In genomic region chr4:44495836-44496235, GRCm38 (mm10) we compare ENCODE assay signal across 20 mouse cellular contexts.
A peak's percentile ranks its signal among the peaks of the same experiment; 100 is the strongest.
DNase-seq lines count a peak whose midpoint lies in the region; ATAC-seq and TF ChIP-seq lines count a peak whose summit lies in the region.
"Had no signal": no experiment of that assay in that cellular context is flagged by ENCODE, and none has a peak within 500 bp of the region (broad histone marks: within the 10 kb centered on the region; RNA-seq: fewer than 3 reads in every experiment).

No protein-coding gene starts in this region.

- intact Hi-C loops in gastrocnemius, postnatal 36 days (cut with DNase I) = no loop called here

- no peak overlapping the region for H3K4me3 ChIP-seq in limb, embryonic 14.5 days (replicated peaks; ENCODE audit: low read length)
- H3K4me3 ChIP-seq in limb, embryonic 10.5 days = no peak overlapping the region
- no peak overlapping the region for H3K4me3 ChIP-seq in lung, embryonic 14.5 days (ENCODE audit: low read depth, low read length)
- H3K4me3 ChIP-seq in layer of hippocampus, adult 2 months = no peak overlapping the region
- H3K4me3 ChIP-seq in forebrain, embryonic 16.5 days (replicated peaks; ENCODE audit: low read length) = no peak overlapping the region
- H3K4me3 ChIP-seq: embryonic facial prominence, embryonic 12.5 days; gastrocnemius, adult 2 months; heart, embryonic 13.5 days; limb, embryonic 12.5 days; liver, embryonic 15.5 days; megakaryocyte, embryonic 14.5 days; neural tube, embryonic 13.5 days had no signal

- H3K4me1 ChIP-seq in limb, embryonic 14.5 days (ENCODE audit: control insufficient read depth, insufficient read depth, low read length) = no peaks in the 10 kb centered on the region
- H3K4me1 ChIP-seq in limb, embryonic 10.5 days = 0 out of 2 replicates have a peak, but pooled peaks cover 2% of the 10 kb centered on the region
- no peaks in the 10 kb centered on the region for H3K4me1 ChIP-seq in lung, embryonic 14.5 days (ENCODE audit: insufficient read depth)
- no peaks in the 10 kb centered on the region for H3K4me1 ChIP-seq in forebrain, embryonic 16.5 days (replicated peaks; ENCODE audit: control insufficient read depth, insufficient read depth, low read length)
- H3K4me1 ChIP-seq: embryonic facial prominence, embryonic 12.5 days; heart, embryonic 13.5 days; limb, embryonic 12.5 days; liver, embryonic 15.5 days; megakaryocyte, embryonic 14.5 days had no signal

- WGBS in limb, embryonic 14.5 days = 61% methylated on average over 2 of the region's 2 CpGs
- 86% methylated on average over 2 of the region's 2 CpGs for WGBS in limb, embryonic 10.5 days
- WGBS in lung, embryonic 14.5 days = 61% methylated on average over 2 of the region's 2 CpGs
- WGBS in forebrain, embryonic 16.5 days = 66% methylated on average over 2 of the region's 2 CpGs

- no peaks in the 10 kb centered on the region for H3K9me3 ChIP-seq in limb, embryonic 14.5 days (ENCODE audit: control insufficient read depth, low read length)
- H3K9me3 ChIP-seq in limb, embryonic 10.5 days (replicated peaks) = no peaks in the 10 kb centered on the region
- no peaks in the 10 kb centered on the region for H3K9me3 ChIP-seq in lung, embryonic 14.5 days (ENCODE audit: low read depth, low read length)
- H3K9me3 ChIP-seq in forebrain, embryonic 16.5 days (ENCODE audit: control insufficient read depth, low read length) = no peaks in the 10 kb centered on the region
- H3K9me3 ChIP-seq: embryonic facial prominence, embryonic 12.5 days; heart, embryonic 13.5 days; limb, embryonic 12.5 days; liver, embryonic 15.5 days; neural tube, embryonic 13.5 days had no signal

- no peak overlapping the region for H3K27ac ChIP-seq in limb, embryonic 14.5 days (replicated peaks; ENCODE audit: low read depth, low read length)
- no peak overlapping the region for H3K27ac ChIP-seq in limb, embryonic 10.5 days
- no peak overlapping the region for H3K27ac ChIP-seq in lung, embryonic 14.5 days (ENCODE audit: low read depth)
- no peak overlapping the region for H3K27ac ChIP-seq in layer of hippocampus, adult 2 months
- H3K27ac ChIP-seq in forebrain, embryonic 16.5 days (ENCODE audit: low read length) = no peak overlapping the region
- H3K27ac ChIP-seq: embryonic facial prominence, embryonic 12.5 days; gastrocnemius, adult 2 months; heart, embryonic 13.5 days; hindbrain, embryonic 14.5 days; limb, embryonic 12.5 days; liver, embryonic 15.5 days; neural tube, embryonic 13.5 days had no signal

- no peak overlapping the region for H3K9ac ChIP-seq in limb, embryonic 14.5 days (ENCODE audit: low read depth, low read length, severe bottlenecking)
- no peak overlapping the region for H3K9ac ChIP-seq in lung, embryonic 14.5 days
- no peak overlapping the region for H3K9ac ChIP-seq in forebrain, embryonic 16.5 days (replicated peaks; ENCODE audit: low read depth, low read length)
- H3K9ac ChIP-seq: embryonic facial prominence, embryonic 12.5 days; heart, embryonic 13.5 days; hindbrain, embryonic 14.5 days; limb, embryonic 12.5 days; liver, embryonic 15.5 days; neural tube, embryonic 13.5 days had no signal

- ATAC-seq in limb, embryonic 14.5 days (ENCODE audit: low FRiP score, low read depth) = no peak
- ATAC-seq in lung, embryonic 14.5 days (ENCODE audit: insufficient read depth) = no peak; the same call in 1 of the 2 replicates
- no peak for ATAC-seq in forebrain, embryonic 16.5 days

- TF ChIP-seq POLR2A in limb, embryonic 14.5 days (IDR thresholded peaks at IDR 0.05; ENCODE audit: borderline replicate concordance, extremely low read depth, insufficient read depth, insufficient read length) = no peak

- DNase-seq in gastrocnemius, adult 18-20 months (ENCODE audit: low spot score) = peak; percentile 5
- DNase-seq in gastrocnemius, postnatal 36 days = no peak
- DNase-seq in limb, embryonic 14.5 days (ENCODE audit: low spot score) = peak; percentile 19
- no peak for DNase-seq in limb, embryonic 10.5 days (ENCODE audit: low spot score)
- peak; percentile 46 for DNase-seq in lung, embryonic 14.5 days
- peak; percentile 43 for DNase-seq in lung, postnatal 36 days
- DNase-seq in layer of hippocampus, adult 2 months (ENCODE audit: low spot score in 2 of 2) = no peak
- DNase-seq: B cell, adult 2 months; cerebellum, adult 8-10 months; gastrocnemius, adult 2 months; midbrain, embryonic 14.5 days; thymus, postnatal 14 days had no signal

- no peaks in the 10 kb centered on the region for H3K27me3 ChIP-seq in limb, embryonic 14.5 days (ENCODE audit: control insufficient read depth, insufficient read depth, low read length)
- no peaks in the 10 kb centered on the region for H3K27me3 ChIP-seq in limb, embryonic 10.5 days (ENCODE audit: low read depth, poor library complexity, severe bottlenecking)
- no peaks in the 10 kb centered on the region for H3K27me3 ChIP-seq in lung, embryonic 14.5 days (ENCODE audit: insufficient read depth, low read length)
- peaks cover 11% of the 10 kb centered on the region for H3K27me3 ChIP-seq in forebrain, embryonic 16.5 days (replicated peaks; ENCODE audit: control insufficient read depth, insufficient read depth, low read length)
- H3K27me3 ChIP-seq: embryonic facial prominence, embryonic 12.5 days; limb, embryonic 12.5 days; liver, embryonic 15.5 days; megakaryocyte, embryonic 14.5 days had no signal

- H3K36me3 ChIP-seq in limb, embryonic 14.5 days (ENCODE audit: control insufficient read depth, insufficient read depth, low read length) = no peaks in the 10 kb centered on the region
- H3K36me3 ChIP-seq in limb, embryonic 10.5 days = no peaks in the 10 kb centered on the region
- H3K36me3 ChIP-seq in lung, embryonic 14.5 days (ENCODE audit: insufficient read depth) = no peaks in the 10 kb centered on the region
- H3K36me3 ChIP-seq in forebrain, embryonic 16.5 days (ENCODE audit: control insufficient read depth, insufficient read depth) = no peaks in the 10 kb centered on the region
- H3K36me3 ChIP-seq: embryonic facial prominence, embryonic 12.5 days; heart, embryonic 13.5 days; limb, embryonic 12.5 days; liver, embryonic 15.5 days; neural tube, embryonic 13.5 days had no signal

- no peak overlapping the region for H3K4me2 ChIP-seq in limb, embryonic 14.5 days (replicated peaks; ENCODE audit: low read depth, low read length, severe bottlenecking)
- H3K4me2 ChIP-seq in lung, embryonic 14.5 days = no peak overlapping the region
- no peak overlapping the region for H3K4me2 ChIP-seq in forebrain, embryonic 16.5 days (ENCODE audit: low read length)
- H3K4me2 ChIP-seq: embryonic facial prominence, embryonic 12.5 days; heart, embryonic 13.5 days; hindbrain, embryonic 14.5 days; limb, embryonic 12.5 days; liver, embryonic 15.5 days; neural tube, embryonic 13.5 days had no signal

- no peak for TF ChIP-seq CTCF in lung, embryonic 14.5 days (IDR thresholded peaks at IDR 0.05; ENCODE audit: low read depth)
- TF ChIP-seq CTCF in layer of hippocampus, adult 2 months (conservative IDR thresholded peaks at IDR 0.05) = no peak

Comparison
In these comparisons a context has a peak if more than half of its experiments do, and no peak if none do; other contexts are left out.
1. DNase-seq: peak in gastrocnemius, adult 18-20 months (single experiment), limb, embryonic 14.5 days (single experiment), lung, embryonic 14.5 days (single experiment) and lung, postnatal 36 days (single experiment); none in gastrocnemius, postnatal 36 days (0 of 2), limb, embryonic 10.5 days (single experiment) and layer of hippocampus, adult 2 months (0 of 2).